Mouse (Mus musculus) cerebellum, adult 2 months (tissue): ENCODE measurements around the gene Ppp3ca.

Experiments used
- CTCF ChIP-seq: fragments of 200-500 bp; IDR thresholded peaks from 2 replicates; pipeline ENCODE4 v1.5.1; 2011; ENCODE audit warnings: low read depth, mild to moderate bottlenecking, control low read depth, low read length, moderate library complexity, borderline replicate concordance; ENCODE audit not compliant: insufficient read depth
- POLR2A ChIP-seq: fragments of 200-500 bp; IDR thresholded peaks from 2 replicates; pipeline ENCODE4 v1.6.1; 2011; ENCODE audit warnings: low read length, control low read depth, borderline replicate concordance; ENCODE audit not compliant: insufficient read depth

- TF ChIP-seq POLR2A (no peak), CTCF (no peak)
Observed at GRCm38 (mm10) chr3:136658681-136659080, 11.2 kb upstream of the Ppp3ca start.
